Mouse (Mus musculus): ENCODE results near the gene Kdelr1. TPM values are rescaled to one million over a fixed set of nuclear protein-coding genes. Genes with fewer than 3 reads are reported as not detected.
A peak's percentile ranks its signal among the peaks of the same experiment; 100 is the strongest.
"Not testable (repeated sequence)": the region's sequence is repeated elsewhere in the genome, so short reads cannot be mapped to it uniquely, and the experiment has no call there.

The Kdelr1 gene
- polyA plus RNA-seq, 1 experiment from 2014 or later = 99.4 TPM

- WGBS = 100% methylated on average over 1 of the region's 1 CpGs
- H3K4me1 ChIP-seq (replicated peaks; ENCODE audit: control insufficient read depth, insufficient read depth, low read length); ATAC-seq (ENCODE audit: low FRiP score); H3K4me3 ChIP-seq (ENCODE audit: low read depth, low read length); H3K9me3 ChIP-seq (ENCODE audit: control insufficient read depth, low read length); H3K9ac ChIP-seq (ENCODE audit: low read depth, low read length); H3K27me3 ChIP-seq (ENCODE audit: control insufficient read depth, insufficient read depth, low read length); H3K27ac ChIP-seq (ENCODE audit: low read depth, low read length); H3K4me2 ChIP-seq (replicated peaks; ENCODE audit: low read depth, low read length); DNase-seq (ENCODE audit: low spot score): not testable (repeated sequence)
- H3K36me3 ChIP-seq (ENCODE audit: control insufficient read depth, insufficient read depth, low read length) = peaks cover 18% of the 10 kb centered on the region
Observed at GRCm38 (mm10) chr7:45878278-45878677, 5.7 kb downstream of the Kdelr1 start, which contains the start of gene Grin2d. TSS of gene Grin2d (minus strand) at chr7:45878378.

- no peak overlapping the region for H3K4me3 ChIP-seq (ENCODE audit: low read depth, low read length)
- DNase-seq (ENCODE audit: low spot score) (no peak), ATAC-seq (ENCODE audit: low FRiP score) (no peak)
- H3K4me2 ChIP-seq (replicated peaks; ENCODE audit: low read depth, low read length) = no peak overlapping the region
- no peaks in the 10 kb centered on the region for H3K4me1 ChIP-seq (replicated peaks; ENCODE audit: control insufficient read depth, insufficient read depth, low read length)
- H3K27ac ChIP-seq (ENCODE audit: low read depth, low read length) = no peak overlapping the region
- no peaks in the 10 kb centered on the region for H3K27me3 ChIP-seq (ENCODE audit: control insufficient read depth, insufficient read depth, low read length)
- no peaks in the 10 kb centered on the region for H3K9me3 ChIP-seq (ENCODE audit: control insufficient read depth, low read length)
- H3K36me3 ChIP-seq (ENCODE audit: control insufficient read depth, insufficient read depth, low read length) = peaks cover 20% of the 10 kb centered on the region
- 94% methylated on average over 4 of the region's 4 CpGs for WGBS
- no peak overlapping the region for H3K9ac ChIP-seq (ENCODE audit: low read depth, low read length)
Observed at GRCm38 (mm10) chr7:45880531-45880930, 8.0 kb downstream of the Kdelr1 start.

- H3K36me3 ChIP-seq (ENCODE audit: control insufficient read depth, insufficient read depth, low read length) = peaks cover 20% of the 10 kb centered on the region
- H3K9ac ChIP-seq (ENCODE audit: low read depth, low read length) = no peak overlapping the region
- H3K4me2 ChIP-seq (replicated peaks; ENCODE audit: low read depth, low read length) = no peak overlapping the region
- ATAC-seq (ENCODE audit: low FRiP score) (no peak), DNase-seq (ENCODE audit: low spot score) (no peak)
- H3K4me1 ChIP-seq (replicated peaks; ENCODE audit: control insufficient read depth, insufficient read depth, low read length) = no peaks in the 10 kb centered on the region
- H3K27me3 ChIP-seq (ENCODE audit: control insufficient read depth, insufficient read depth, low read length) = no peaks in the 10 kb centered on the region
- no peaks in the 10 kb centered on the region for H3K9me3 ChIP-seq (ENCODE audit: control insufficient read depth, low read length)
- WGBS = 95% methylated on average over 2 of the region's 2 CpGs
- no peak overlapping the region for H3K4me3 ChIP-seq (ENCODE audit: low read depth, low read length)
- no peak overlapping the region for H3K27ac ChIP-seq (ENCODE audit: low read depth, low read length)
Observed at GRCm38 (mm10) chr7:45881011-45881410, 8.4 kb downstream of the Kdelr1 start.

GRCm38 (mm10) chr7:45887246-45887645 lies 14.7 kb downstream of the Kdelr1 start:
- WGBS = 71% methylated on average over 3 of the region's 3 CpGs
- DNase-seq (ENCODE audit: low spot score) (no peak), ATAC-seq (ENCODE audit: low FRiP score) (no peak)
- Histone ChIP-seq H3K4me1 (replicated peaks; ENCODE audit: control insufficient read depth, insufficient read depth, low read length) (no peaks in the 10 kb centered on the region), H3K9ac (ENCODE audit: low read depth, low read length) (no peak overlapping the region), H3K27me3 (ENCODE audit: control insufficient read depth, insufficient read depth, low read length) (no peaks in the 10 kb centered on the region), H3K27ac (ENCODE audit: low read depth, low read length) (no peak overlapping the region), H3K9me3 (ENCODE audit: control insufficient read depth, low read length) (no peaks in the 10 kb centered on the region), H3K36me3 (ENCODE audit: control insufficient read depth, insufficient read depth, low read length) (peaks cover 7% of the 10 kb centered on the region), H3K4me3 (ENCODE audit: low read depth, low read length) (no peak overlapping the region), H3K4me2 (replicated peaks; ENCODE audit: low read depth, low read length) (no peak overlapping the region)

GRCm38 (mm10) chr7:45892651-45893050 lies 20.1 kb downstream of the Kdelr1 start:
- no peaks in the 10 kb centered on the region for H3K4me1 ChIP-seq (replicated peaks; ENCODE audit: control insufficient read depth, insufficient read depth, low read length)
- no peak for DNase-seq (ENCODE audit: low spot score)
- H3K9ac ChIP-seq (ENCODE audit: low read depth, low read length) = no peak overlapping the region
- no peak for ATAC-seq (ENCODE audit: low FRiP score)
- 80% methylated on average over 2 of the region's 2 CpGs for WGBS
- no peak overlapping the region for H3K27ac ChIP-seq (ENCODE audit: low read depth, low read length)
- H3K4me3 ChIP-seq (ENCODE audit: low read depth, low read length) = no peak overlapping the region
- H3K9me3 ChIP-seq (ENCODE audit: control insufficient read depth, low read length) = no peaks in the 10 kb centered on the region
- H3K4me2 ChIP-seq (replicated peaks; ENCODE audit: low read depth, low read length) = no peak overlapping the region
- no peaks in the 10 kb centered on the region for H3K36me3 ChIP-seq (ENCODE audit: control insufficient read depth, insufficient read depth, low read length)
- H3K27me3 ChIP-seq (ENCODE audit: control insufficient read depth, insufficient read depth, low read length) = no peaks in the 10 kb centered on the region

- no peaks in the 10 kb centered on the region for H3K9me3 ChIP-seq (ENCODE audit: control insufficient read depth, low read length)
- WGBS = 76% methylated on average over 6 of the region's 6 CpGs
- H3K4me1 ChIP-seq (replicated peaks; ENCODE audit: control insufficient read depth, insufficient read depth, low read length) = no peaks in the 10 kb centered on the region
- DNase-seq (ENCODE audit: low spot score) (no peak), ATAC-seq (ENCODE audit: low FRiP score) (peak; percentile 28)
- H3K4me2 ChIP-seq (replicated peaks; ENCODE audit: low read depth, low read length) = peak overlapping the region; percentile 31
- no peak overlapping the region for H3K4me3 ChIP-seq (ENCODE audit: low read depth, low read length)
- no peaks in the 10 kb centered on the region for H3K27me3 ChIP-seq (ENCODE audit: control insufficient read depth, insufficient read depth, low read length)
- no peaks in the 10 kb centered on the region for H3K36me3 ChIP-seq (ENCODE audit: control insufficient read depth, insufficient read depth, low read length)
- H3K9ac ChIP-seq (ENCODE audit: low read depth, low read length) = no peak overlapping the region
- no peak overlapping the region for H3K27ac ChIP-seq (ENCODE audit: low read depth, low read length)
Observed at GRCm38 (mm10) chr7:45895931-45896516, 23.5 kb downstream of the Kdelr1 start.

- H3K27me3 ChIP-seq (ENCODE audit: control insufficient read depth, insufficient read depth, low read length) = no peaks in the 10 kb centered on the region
- WGBS = 2% methylated on average over 40 of the region's 40 CpGs
- H3K36me3 ChIP-seq (ENCODE audit: control insufficient read depth, insufficient read depth, low read length) = no peaks in the 10 kb centered on the region
- peak; percentile 98 for DNase-seq (ENCODE audit: low spot score)
- no peaks in the 10 kb centered on the region for H3K9me3 ChIP-seq (ENCODE audit: control insufficient read depth, low read length)
- H3K9ac ChIP-seq (ENCODE audit: low read depth, low read length) = peak within 1 kb of the TSS; percentile 62
- peak; percentile 91 for ATAC-seq (ENCODE audit: low FRiP score)
- H3K4me3 ChIP-seq (ENCODE audit: low read depth, low read length) = peak within 1 kb of the TSS; percentile 46
- H3K4me2 ChIP-seq (replicated peaks; ENCODE audit: low read depth, low read length) = peak within 1 kb of the TSS; percentile 71
- H3K27ac ChIP-seq (ENCODE audit: low read depth, low read length) = 0 out of 2 replicates have a peak within 1 kb of the TSS, but pooled peaks have one; percentile 1
- H3K4me1 ChIP-seq (replicated peaks; ENCODE audit: control insufficient read depth, insufficient read depth, low read length) = no peaks in the 10 kb centered on the region
Observed at GRCm38 (mm10) chr7:45896517-45897257, 24.1 kb downstream of the Kdelr1 start, which contains the start of the genes Syngr4 and Tmem143. TSS of gene Syngr4 (minus strand) at chr7:45896714. TSS of gene Tmem143 (plus strand) at chr7:45896941.

- no peaks in the 10 kb centered on the region for H3K9me3 ChIP-seq (ENCODE audit: control insufficient read depth, low read length)
- WGBS = under 1% methylated on average over 19 of the region's 19 CpGs
- no peaks in the 10 kb centered on the region for H3K27me3 ChIP-seq (ENCODE audit: control insufficient read depth, insufficient read depth, low read length)
- peak overlapping the region; percentile 46 for H3K4me3 ChIP-seq (ENCODE audit: low read depth, low read length)
- no peak for DNase-seq (ENCODE audit: low spot score)
- H3K4me2 ChIP-seq (replicated peaks; ENCODE audit: low read depth, low read length) = peak overlapping the region; percentile 71
- peak overlapping the region; percentile 62 for H3K9ac ChIP-seq (ENCODE audit: low read depth, low read length)
- H3K4me1 ChIP-seq (replicated peaks; ENCODE audit: control insufficient read depth, insufficient read depth, low read length) = no peaks in the 10 kb centered on the region
- peak; percentile 79 for ATAC-seq (ENCODE audit: low FRiP score)
- H3K27ac ChIP-seq (ENCODE audit: low read depth, low read length) = 0 out of 2 replicates have a peak overlapping the region, but pooled peaks have one; percentile 1
- no peaks in the 10 kb centered on the region for H3K36me3 ChIP-seq (ENCODE audit: control insufficient read depth, insufficient read depth, low read length)
Observed at GRCm38 (mm10) chr7:45897258-45897757, 24.7 kb downstream of the Kdelr1 start.
